Mouse (Mus musculus): ENCODE data around the gene Hnrnpl. TPM values are rescaled to one million over a fixed set of nuclear protein-coding genes. Genes with fewer than 3 reads are reported as not detected.
A peak's percentile ranks its signal among the peaks of the same experiment; 100 is the strongest.

Gene Hnrnpl
- polyA plus RNA-seq, 1 experiment from 2014 or later, result 144 TPM

GRCm38 (mm10) chr7:28808957-28809393, 634 bp downstream of the Hnrnpl start:
- Histone ChIP-seq H3K9ac (ENCODE audit: low read depth, low read length) (peak overlapping the region; percentile 94), H3K9me3 (ENCODE audit: control insufficient read depth) (no peaks in the 10 kb centered on the region), H3K4me1 (replicated peaks; ENCODE audit: control insufficient read depth, insufficient read depth, low read length) (peaks cover 12% of the 10 kb centered on the region; the same call in 1 of the 2 replicates), H3K4me2 (replicated peaks; ENCODE audit: low read depth) (peak overlapping the region; percentile 79), H3K27ac (ENCODE audit: low read depth, low read length) (peak overlapping the region; percentile 100), H3K4me3 (ENCODE audit: low read depth, low read length) (peak overlapping the region; percentile 92), H3K36me3 (ENCODE audit: control insufficient read depth, insufficient read depth) (peaks cover 13% of the 10 kb centered on the region), H3K27me3 (replicated peaks; ENCODE audit: control insufficient read depth, insufficient read depth, low read length) (no peaks in the 10 kb centered on the region)
- ATAC-seq, result peak; percentile 36; the same call in 1 of the 2 replicates
- no peak for TF ChIP-seq CTCF (IDR thresholded peaks at IDR 0.05; ENCODE audit: low read depth)
- 0% methylated on average over 17 of the region's 32 CpGs for WGBS

DNA sequence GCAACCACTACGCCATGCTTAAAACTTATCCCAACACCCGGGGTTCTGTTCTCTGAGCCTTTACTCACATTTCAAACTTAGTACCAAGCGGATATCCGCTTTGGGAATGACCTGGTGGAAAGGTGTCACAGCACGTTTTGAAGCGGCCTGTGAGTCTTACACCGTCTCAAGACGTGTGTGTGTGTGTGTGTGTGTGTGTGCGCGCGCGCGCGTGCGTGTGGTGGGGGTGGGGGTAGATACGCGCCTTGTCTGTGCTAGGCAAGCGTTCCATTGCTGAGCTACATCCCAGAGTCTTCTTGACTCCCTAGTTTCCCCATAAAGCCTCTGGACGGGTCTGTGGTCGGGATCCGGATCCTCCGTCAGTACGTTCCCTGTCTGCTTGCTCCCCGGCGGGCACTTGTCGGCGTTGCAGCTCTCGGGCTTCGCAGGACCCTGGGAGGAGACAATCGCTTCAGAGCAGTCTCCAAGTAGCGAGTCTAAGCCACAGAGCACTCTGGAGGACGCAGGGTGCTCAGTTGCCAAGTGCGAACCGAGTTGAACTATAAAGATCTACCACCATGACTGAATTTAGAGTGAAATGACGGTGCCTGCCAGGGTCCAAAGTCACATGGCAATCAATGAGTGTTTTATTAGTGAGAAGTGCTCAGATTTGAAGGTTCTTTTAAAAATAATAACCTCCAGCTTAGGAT, 1.2 kb downstream of the Hnrnpl start:
- Histone ChIP-seq H3K27me3 (replicated peaks; ENCODE audit: control insufficient read depth, insufficient read depth, low read length) (no peaks in the 10 kb centered on the region), H3K4me1 (replicated peaks; ENCODE audit: control insufficient read depth, insufficient read depth, low read length) (peaks cover 10% of the 10 kb centered on the region; the same call in 1 of the 2 replicates), H3K36me3 (ENCODE audit: control insufficient read depth, insufficient read depth) (peaks cover 19% of the 10 kb centered on the region), H3K4me3 (ENCODE audit: low read depth, low read length) (peak overlapping the region; percentile 92), H3K27ac (ENCODE audit: low read depth, low read length) (peak overlapping the region; percentile 100), H3K9me3 (ENCODE audit: control insufficient read depth) (no peaks in the 10 kb centered on the region), H3K9ac (ENCODE audit: low read depth, low read length) (peak overlapping the region; percentile 94), H3K4me2 (replicated peaks; ENCODE audit: low read depth) (peak overlapping the region; percentile 79)
- 0 out of 2 replicates have a peak, but pooled peaks have one; percentile 1 for TF ChIP-seq CTCF (IDR thresholded peaks at IDR 0.05; ENCODE audit: low read depth)
- peak; percentile 15; the same call in 1 of the 2 replicates for ATAC-seq
- WGBS, result under 1% methylated on average over 35 of the region's 35 CpGs

DNA sequence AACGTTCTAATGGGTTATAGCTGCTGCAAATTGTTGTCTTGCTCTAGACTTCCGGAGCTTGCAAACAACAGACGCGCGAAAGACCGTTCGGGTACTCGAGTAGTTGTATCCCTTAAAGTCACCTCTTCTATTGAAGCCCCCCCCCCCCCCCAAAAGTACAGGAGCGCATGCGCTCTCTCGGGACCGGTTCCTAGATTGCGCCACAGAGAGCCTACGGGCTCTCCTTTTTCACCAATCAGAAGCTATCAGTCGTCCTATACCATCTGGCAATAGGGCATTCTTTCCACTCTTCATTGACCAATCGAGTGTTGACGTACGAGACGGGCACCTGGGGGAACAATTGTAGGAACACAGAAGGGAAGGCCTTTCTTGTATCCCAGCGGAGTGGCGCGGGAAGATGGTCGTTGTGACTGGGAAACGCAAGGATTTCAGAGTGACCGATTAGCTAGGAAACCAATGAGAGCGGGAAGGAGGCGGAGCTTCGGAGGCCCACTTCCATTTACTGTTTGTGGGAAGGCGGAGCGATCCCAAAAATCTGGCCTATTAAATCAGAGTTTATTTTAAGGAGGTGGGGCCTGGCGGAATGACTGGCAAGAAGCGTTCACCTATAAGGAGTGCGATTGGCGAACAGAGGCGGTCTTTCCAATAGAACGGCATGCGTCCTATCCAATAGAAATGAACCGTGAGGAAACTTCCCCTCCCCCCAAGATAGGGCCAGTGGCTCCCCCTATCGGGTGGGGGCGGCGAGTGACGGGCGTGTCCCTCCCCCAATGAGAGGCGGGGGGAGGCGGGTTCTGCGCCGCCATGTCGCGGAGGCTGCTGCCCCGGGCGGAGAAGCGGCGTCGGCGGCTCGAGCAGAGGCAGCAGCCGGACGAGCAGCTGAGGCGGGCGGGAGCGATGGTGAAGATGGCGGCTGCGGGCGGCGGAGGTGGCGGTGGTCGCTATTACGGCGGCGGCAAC, 2.0 kb downstream of the Hnrnpl start:
- Histone ChIP-seq H3K9ac (ENCODE audit: low read depth, low read length) (peak overlapping the region; percentile 96), H3K4me2 (replicated peaks; ENCODE audit: low read depth) (peak overlapping the region; percentile 79), H3K4me3 (ENCODE audit: low read depth, low read length) (peak overlapping the region; percentile 92), H3K9me3 (ENCODE audit: control insufficient read depth) (no peaks in the 10 kb centered on the region), H3K27ac (ENCODE audit: low read depth, low read length) (peak overlapping the region; percentile 100), H3K27me3 (replicated peaks; ENCODE audit: control insufficient read depth, insufficient read depth, low read length) (no peaks in the 10 kb centered on the region), H3K4me1 (replicated peaks; ENCODE audit: control insufficient read depth, insufficient read depth, low read length) (peaks cover 10% of the 10 kb centered on the region; the same call in 1 of the 2 replicates), H3K36me3 (ENCODE audit: control insufficient read depth, insufficient read depth) (peaks cover 26% of the 10 kb centered on the region)
- under 1% methylated on average over 70 of the region's 70 CpGs for WGBS
- peak; percentile 75 for TF ChIP-seq CTCF (IDR thresholded peaks at IDR 0.05; ENCODE audit: low read depth)
- peak; percentile 90 for ATAC-seq

- peak; percentile 20; the same call in 1 of the 2 replicates for ATAC-seq
- Histone ChIP-seq H3K4me1 (replicated peaks; ENCODE audit: control insufficient read depth, insufficient read depth, low read length) (peaks cover 10% of the 10 kb centered on the region; the same call in 1 of the 2 replicates), H3K27ac (ENCODE audit: low read depth, low read length) (peak overlapping the region; percentile 99), H3K9ac (ENCODE audit: low read depth, low read length) (peak overlapping the region; percentile 96), H3K27me3 (replicated peaks; ENCODE audit: control insufficient read depth, insufficient read depth, low read length) (no peaks in the 10 kb centered on the region), H3K4me3 (ENCODE audit: low read depth, low read length) (peak overlapping the region; percentile 92), H3K9me3 (ENCODE audit: control insufficient read depth) (no peaks in the 10 kb centered on the region), H3K36me3 (ENCODE audit: control insufficient read depth, insufficient read depth) (peaks cover 34% of the 10 kb centered on the region), H3K4me2 (replicated peaks; ENCODE audit: low read depth) (peak overlapping the region; percentile 66)
- TF ChIP-seq CTCF (IDR thresholded peaks at IDR 0.05; ENCODE audit: low read depth), result no peak
- under 1% methylated on average over 40 of the region's 40 CpGs for WGBS
Measured at GRCm38 (mm10) chr7:28811228-28811627, 2.9 kb downstream of the Hnrnpl start.

DNA sequence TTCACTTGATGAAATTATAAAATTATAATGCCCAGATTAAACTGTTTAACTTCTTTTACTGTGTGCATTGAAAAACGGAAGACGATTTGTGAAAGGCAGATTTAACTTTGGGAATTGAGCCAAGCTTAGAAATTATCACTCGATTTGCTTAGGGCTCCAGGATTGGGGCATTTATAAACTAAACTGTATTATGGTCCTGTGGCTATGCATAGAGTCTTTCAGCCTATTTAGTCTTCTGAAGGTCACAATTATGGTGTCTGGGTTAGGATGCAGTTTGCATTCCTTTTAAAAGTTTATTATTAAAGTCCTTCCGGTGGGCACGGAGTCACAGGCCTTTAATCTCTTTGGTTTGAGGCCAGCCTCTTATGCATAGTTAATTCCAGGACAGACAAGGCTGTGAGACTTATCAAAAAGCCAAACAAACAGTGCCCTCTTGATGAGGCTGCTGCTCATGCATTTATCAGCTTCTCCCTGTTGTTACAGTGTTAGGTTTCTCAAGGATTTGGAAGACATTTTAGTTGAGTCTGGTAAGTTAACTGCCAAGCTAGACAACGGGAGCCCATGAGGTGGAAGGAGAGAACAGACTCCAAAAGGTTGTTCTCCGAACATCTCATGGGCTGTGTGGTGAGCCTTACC, 3.4 kb downstream of the Hnrnpl start:
- H3K9ac ChIP-seq (ENCODE audit: low read depth, low read length), result peak overlapping the region; percentile 96
- WGBS, result 2% methylated on average over 7 of the region's 7 CpGs
- H3K4me3 ChIP-seq (ENCODE audit: low read depth, low read length), result peak overlapping the region; percentile 92
- no peak for ATAC-seq
- H3K9me3 ChIP-seq (ENCODE audit: control insufficient read depth), result no peaks in the 10 kb centered on the region
- H3K4me1 ChIP-seq (replicated peaks; ENCODE audit: control insufficient read depth, insufficient read depth, low read length), result peaks cover 10% of the 10 kb centered on the region; the same call in 1 of the 2 replicates
- H3K36me3 ChIP-seq (ENCODE audit: control insufficient read depth, insufficient read depth), result peaks cover 39% of the 10 kb centered on the region
- H3K27ac ChIP-seq (ENCODE audit: low read depth, low read length), result peak overlapping the region; percentile 99; the same call in 1 of the 2 replicates
- peak overlapping the region; percentile 66 for H3K4me2 ChIP-seq (replicated peaks; ENCODE audit: low read depth)
- no peak for TF ChIP-seq CTCF (IDR thresholded peaks at IDR 0.05; ENCODE audit: low read depth)
- H3K27me3 ChIP-seq (replicated peaks; ENCODE audit: control insufficient read depth, insufficient read depth, low read length), result no peaks in the 10 kb centered on the region

Measured in intestine, postnatal 0 days (tissue).